Mouse (Mus musculus) brain, embryonic 14.5 days (tissue): Measurements from ENCODE around the gene Krtap1-4.

ENCODE experiments used
- CTCF ChIP-seq: fragments of 200-500 bp; IDR thresholded peaks from 2 replicates; pipeline ENCODE4 v1.5.1; 2012; ENCODE audit warnings: inconsistent platforms, mild to moderate bottlenecking, moderate library complexity, borderline replicate concordance; ENCODE audit not compliant: insufficient read depth, insufficient read length; ENCODE audit errors: extremely low read depth
- POLR2A ChIP-seq: fragments of 200-500 bp; IDR thresholded peaks from 2 replicates; pipeline ENCODE4 v1.6.1; 2012; ENCODE audit warnings: mild to moderate bottlenecking, inconsistent platforms, borderline replicate concordance; ENCODE audit not compliant: poor library complexity, insufficient read depth, insufficient read length, severe bottlenecking; ENCODE audit errors: extremely low read depth

GRCm38 (mm10) chr11:99614796-99615363 is 31.4 kb upstream of the Krtap1-4 start, which contains the start of gene Krtap2-4:
- TF ChIP-seq CTCF: no peak
- no peak for TF ChIP-seq POLR2A
